In the genomic region with DNA sequence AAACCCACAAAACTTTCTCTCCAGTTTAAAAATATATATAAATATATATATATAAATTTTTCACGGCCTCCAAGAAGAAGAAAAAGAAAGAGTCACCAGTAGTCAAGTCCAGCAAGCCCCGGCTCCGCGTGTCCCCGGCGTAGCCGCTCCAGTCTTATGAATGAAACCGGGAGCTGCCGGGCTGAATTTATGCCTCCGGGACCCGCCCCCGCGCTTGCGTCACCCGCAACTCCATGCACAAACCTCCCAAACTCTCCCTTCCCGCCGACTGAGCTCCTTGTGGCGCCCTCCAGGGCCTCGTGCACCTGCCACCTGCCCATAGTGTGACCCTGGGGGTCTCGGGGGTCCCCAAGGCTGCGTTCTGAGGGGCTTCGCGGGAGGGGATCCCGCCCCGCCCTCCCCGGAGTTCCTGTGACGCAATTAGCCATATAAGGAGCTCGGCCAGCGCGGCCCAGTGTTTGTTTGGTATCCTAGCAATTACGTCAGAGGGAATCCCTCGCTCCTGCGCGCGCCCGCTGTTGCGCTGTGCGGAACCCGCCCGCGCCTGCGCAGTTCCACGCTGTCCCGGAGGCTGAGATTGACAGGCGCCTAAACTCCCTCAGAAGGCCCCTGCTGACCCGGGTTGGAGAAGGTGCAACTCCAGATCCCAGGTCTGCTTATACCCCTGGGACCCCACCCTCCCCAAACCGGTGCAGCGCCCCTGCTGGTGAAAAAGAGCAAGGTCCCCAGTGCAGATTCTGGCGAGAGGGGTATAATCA, we compare ENCODE assay signal across 8 mouse cellular contexts. TPM values are rescaled to one million over a fixed set of nuclear protein-coding genes. Genes with fewer than 3 reads are reported as not detected.
A peak's percentile ranks its signal among the peaks of the same experiment; 100 is the strongest.
DNase-seq lines count a peak whose midpoint lies in the region; ATAC-seq and TF ChIP-seq lines count a peak whose summit lies in the region.

A gene (minus strand): TSS at position 168 of the 758 bp plus-strand sequence.

- H3K27me3 ChIP-seq in embryonic facial prominence, embryonic 15.5 days, result peaks cover 35% of the 10 kb centered on the region
- peaks cover 22% of the 10 kb centered on the region for H3K27me3 ChIP-seq in kidney, embryonic 14.5 days (ENCODE audit: control insufficient read depth, insufficient read depth, low read length)
- H3K27me3 ChIP-seq in limb, embryonic 14.5 days (ENCODE audit: control insufficient read depth, insufficient read depth, low read length), result peaks cover 24% of the 10 kb centered on the region
- H3K27me3 ChIP-seq in midbrain, embryonic 16.5 days (ENCODE audit: control insufficient read depth, insufficient read depth, low read depth, low read length), result peaks cover 29% of the 10 kb centered on the region
- 0 out of 2 replicates have a peak, but pooled peaks cover 1% of the 10 kb centered on the region for H3K27me3 ChIP-seq in spleen, adult 2 months (ENCODE audit: control insufficient read depth, insufficient read depth, low read length)

- no peak within 1 kb of the TSS for H3K27ac ChIP-seq in bone marrow macrophage, adult 2 months (ENCODE audit: insufficient read depth, low read depth, low read length)
- H3K27ac ChIP-seq in embryonic facial prominence, embryonic 15.5 days (replicated peaks), result 0 out of 2 replicates have a peak within 1 kb of the TSS, but pooled peaks have one; percentile 19
- no peak within 1 kb of the TSS for H3K27ac ChIP-seq in kidney, embryonic 14.5 days (ENCODE audit: low read depth, low read length)
- H3K27ac ChIP-seq in limb, embryonic 14.5 days (replicated peaks; ENCODE audit: low read depth, low read length), result 0 out of 2 replicates have a peak within 1 kb of the TSS, but pooled peaks have one; percentile 8
- no peak within 1 kb of the TSS for H3K27ac ChIP-seq in midbrain, embryonic 16.5 days (ENCODE audit: low read length)
- H3K27ac ChIP-seq in spleen, adult 2 months (ENCODE audit: insufficient read depth, low read length), result peak within 1 kb of the TSS; percentile 83

- peaks cover 4% of the 10 kb centered on the region; the same call in 1 of the 2 replicates for H3K4me1 ChIP-seq in bone marrow macrophage, adult 2 months (ENCODE audit: control insufficient read depth, insufficient read depth, low read length)
- H3K4me1 ChIP-seq in embryonic facial prominence, embryonic 15.5 days, result peaks cover 24% of the 10 kb centered on the region
- H3K4me1 ChIP-seq in kidney, embryonic 14.5 days (ENCODE audit: control insufficient read depth, insufficient read depth, low read length), result peaks cover 4% of the 10 kb centered on the region; the same call in 1 of the 2 replicates
- peaks cover 14% of the 10 kb centered on the region for H3K4me1 ChIP-seq in limb, embryonic 14.5 days (ENCODE audit: control insufficient read depth, insufficient read depth, low read length)
- peaks cover 21% of the 10 kb centered on the region for H3K4me1 ChIP-seq in midbrain, embryonic 16.5 days (ENCODE audit: control insufficient read depth, insufficient read depth, low read length)
- peaks cover 7% of the 10 kb centered on the region; the same call in 1 of the 2 replicates for H3K4me1 ChIP-seq in spleen, adult 2 months (ENCODE audit: control insufficient read depth, insufficient read depth, insufficient read length)

- no peaks in the 10 kb centered on the region for H3K36me3 ChIP-seq in embryonic facial prominence, embryonic 15.5 days
- no peaks in the 10 kb centered on the region for H3K36me3 ChIP-seq in kidney, embryonic 14.5 days (ENCODE audit: control insufficient read depth, insufficient read depth, low read length)
- H3K36me3 ChIP-seq in limb, embryonic 14.5 days (ENCODE audit: control insufficient read depth, insufficient read depth, low read length), result no peaks in the 10 kb centered on the region
- H3K36me3 ChIP-seq in midbrain, embryonic 16.5 days (ENCODE audit: control insufficient read depth, insufficient read depth, low read length), result no peaks in the 10 kb centered on the region
- H3K36me3 ChIP-seq in spleen, adult 2 months (ENCODE audit: control insufficient read depth, insufficient read depth, low read length), result no peaks in the 10 kb centered on the region

- DNase-seq in B cell, adult 2 months, result peak; percentile 97 to 98
- DNase-seq in heart, adult 9 months (ENCODE audit: low spot score in 2 of 2), result peak; percentile 96
- DNase-seq in limb, embryonic 14.5 days (ENCODE audit: low spot score), result peak; percentile 98
- DNase-seq in spleen, adult 2 months (ENCODE audit: low read depth in 1 of 2, low spot score in 2 of 2), result peak; percentile 93 to 95

- no peak for TF ChIP-seq CTCF in bone marrow macrophage, adult 2 months (IDR thresholded peaks at IDR 0.05; ENCODE audit: low read depth, low read length)
- TF ChIP-seq CTCF in spleen, adult 2 months (IDR thresholded peaks at IDR 0.05; ENCODE audit: extremely low read depth, insufficient read depth, insufficient read length, insufficient replicate concordance), result no peak

- peak within 1 kb of the TSS; percentile 61 for H3K9ac ChIP-seq in embryonic facial prominence, embryonic 15.5 days
- H3K9ac ChIP-seq in kidney, embryonic 14.5 days (ENCODE audit: low read depth, low read length), result peak within 1 kb of the TSS; percentile 57
- H3K9ac ChIP-seq in limb, embryonic 14.5 days (ENCODE audit: low read depth, low read length, severe bottlenecking), result peak within 1 kb of the TSS; percentile 64
- peak within 1 kb of the TSS; percentile 70 for H3K9ac ChIP-seq in midbrain, embryonic 16.5 days (ENCODE audit: low read depth, low read length)

- under 1% methylated on average over 49 of the region's 49 CpGs for WGBS in embryonic facial prominence, embryonic 15.5 days
- WGBS in kidney, embryonic 14.5 days, result under 1% methylated on average over 48 of the region's 49 CpGs
- WGBS in limb, embryonic 14.5 days, result under 1% methylated on average over 43 of the region's 49 CpGs
- WGBS in midbrain, embryonic 16.5 days, result under 1% methylated on average over 49 of the region's 49 CpGs
- 1% methylated on average over 48 of the region's 49 CpGs for WGBS in spleen, adult 2 months

- TF ChIP-seq POLR2A in bone marrow macrophage, adult 2 months (IDR thresholded peaks at IDR 0.05; ENCODE audit: borderline replicate concordance, low read depth, low read length), result no peak
- no peak for TF ChIP-seq POLR2A in limb, embryonic 14.5 days (IDR thresholded peaks at IDR 0.05; ENCODE audit: borderline replicate concordance, extremely low read depth, insufficient read depth, insufficient read length)
- TF ChIP-seq POLR2A in spleen, adult 2 months (IDR thresholded peaks at IDR 0.05; ENCODE audit: low read depth, low read length), result no peak

- H3K4me2 ChIP-seq in embryonic facial prominence, embryonic 15.5 days (replicated peaks), result peak within 1 kb of the TSS; percentile 97
- H3K4me2 ChIP-seq in kidney, embryonic 14.5 days (replicated peaks; ENCODE audit: low read depth, low read length), result peak within 1 kb of the TSS; percentile 99
- peak within 1 kb of the TSS; percentile 92 for H3K4me2 ChIP-seq in limb, embryonic 14.5 days (replicated peaks; ENCODE audit: low read depth, low read length, severe bottlenecking)
- peak within 1 kb of the TSS; percentile 98 for H3K4me2 ChIP-seq in midbrain, embryonic 16.5 days (ENCODE audit: low read length)

- H3K9me3 ChIP-seq in embryonic facial prominence, embryonic 15.5 days (replicated peaks), result no peaks in the 10 kb centered on the region
- no peaks in the 10 kb centered on the region for H3K9me3 ChIP-seq in kidney, embryonic 14.5 days (ENCODE audit: control insufficient read depth, low read length)
- H3K9me3 ChIP-seq in limb, embryonic 14.5 days (ENCODE audit: control insufficient read depth, low read length), result no peaks in the 10 kb centered on the region
- no peaks in the 10 kb centered on the region for H3K9me3 ChIP-seq in midbrain, embryonic 16.5 days (replicated peaks; ENCODE audit: control insufficient read depth, low read length, poor library complexity, severe bottlenecking)

- ATAC-seq in embryonic facial prominence, embryonic 15.5 days (ENCODE audit: insufficient number of reproducible peaks, low FRiP score, low TSS enrichment, low read depth), result peak; percentile 84
- ATAC-seq in kidney, embryonic 14.5 days (ENCODE audit: low FRiP score, low TSS enrichment), result peak; percentile 82
- ATAC-seq in limb, embryonic 14.5 days (ENCODE audit: low FRiP score, low read depth), result peak; percentile 89
- peak; percentile 85 for ATAC-seq in midbrain, embryonic 16.5 days

- peak within 1 kb of the TSS; percentile 67 for H3K4me3 ChIP-seq in bone marrow macrophage, adult 2 months (ENCODE audit: insufficient read depth, low read length)
- H3K4me3 ChIP-seq in embryonic facial prominence, embryonic 15.5 days (replicated peaks), result peak within 1 kb of the TSS; percentile 77
- H3K4me3 ChIP-seq in kidney, embryonic 14.5 days (ENCODE audit: low read length), result peak within 1 kb of the TSS; percentile 68
- peak within 1 kb of the TSS; percentile 57 for H3K4me3 ChIP-seq in limb, embryonic 14.5 days (replicated peaks; ENCODE audit: low read length)
- peak within 1 kb of the TSS; percentile 62 for H3K4me3 ChIP-seq in midbrain, embryonic 16.5 days (ENCODE audit: low read depth, low read length)
- H3K4me3 ChIP-seq in spleen, adult 2 months (ENCODE audit: extremely low read depth, insufficient read depth, insufficient read length), result peak within 1 kb of the TSS; percentile 98

RNA-seq across cellular contexts. Expression of the gene that starts here (rescaled TPM):
- 0.68 TPM in 1 of 2 replicates, not detected in the other for polyA plus RNA-seq in bone marrow macrophage, adult 2 months (2012; ENCODE audit: insufficient read depth, insufficient read length, missing spikeins)
- polyA plus RNA-seq in embryonic facial prominence, embryonic 15.5 days (2015; fragmentation: Nextera tagmentation; extraction: Ambion mirVana), result 0.21 and 0.69 TPM in 2 replicates
- polyA plus RNA-seq in kidney, embryonic 14.5 days (2014; fragmentation: Nextera tagmentation; extraction: Ambion mirVana), result 0.14 and 0.20 TPM in 2 replicates
- polyA plus RNA-seq in limb, embryonic 14.5 days (2012; rRNA removed), result 0.69 and 0.88 TPM in 2 replicates
- 0.14 and 0.28 TPM in 2 replicates for polyA plus RNA-seq in limb, embryonic 14.5 days (2014; fragmentation: Nextera tagmentation; extraction: Ambion mirVana)
- polyA plus RNA-seq in midbrain, embryonic 16.5 days (2015; fragmentation: Nextera tagmentation; extraction: Ambion mirVana), result 0.06 TPM in 2 replicates
- 1.6 and 1.9 TPM in 2 replicates for polyA plus RNA-seq in spleen, adult 2 months (2012; rRNA removed)

Comparison
In these comparisons a context has a peak if more than half of its experiments do, and no peak if none do; other contexts are left out.
1. Peak in ATAC-seq, H3K4me3 ChIP-seq, H3K27ac ChIP-seq, H3K9ac ChIP-seq and H3K4me2 ChIP-seq in embryonic facial prominence, embryonic 15.5 days; RNA of the gene not detected or under 1 TPM.
2. Peak in ATAC-seq, H3K4me3 ChIP-seq, H3K9ac ChIP-seq and H3K4me2 ChIP-seq in kidney, embryonic 14.5 days; RNA of the gene not detected or under 1 TPM.
3. Peak in DNase-seq, ATAC-seq, H3K4me3 ChIP-seq, H3K27ac ChIP-seq, H3K9ac ChIP-seq and H3K4me2 ChIP-seq in limb, embryonic 14.5 days; RNA of the gene not detected or under 1 TPM.
4. Peak in ATAC-seq, H3K4me3 ChIP-seq, H3K9ac ChIP-seq and H3K4me2 ChIP-seq in midbrain, embryonic 16.5 days; RNA of the gene not detected or under 1 TPM.